In the genomic region with DNA sequence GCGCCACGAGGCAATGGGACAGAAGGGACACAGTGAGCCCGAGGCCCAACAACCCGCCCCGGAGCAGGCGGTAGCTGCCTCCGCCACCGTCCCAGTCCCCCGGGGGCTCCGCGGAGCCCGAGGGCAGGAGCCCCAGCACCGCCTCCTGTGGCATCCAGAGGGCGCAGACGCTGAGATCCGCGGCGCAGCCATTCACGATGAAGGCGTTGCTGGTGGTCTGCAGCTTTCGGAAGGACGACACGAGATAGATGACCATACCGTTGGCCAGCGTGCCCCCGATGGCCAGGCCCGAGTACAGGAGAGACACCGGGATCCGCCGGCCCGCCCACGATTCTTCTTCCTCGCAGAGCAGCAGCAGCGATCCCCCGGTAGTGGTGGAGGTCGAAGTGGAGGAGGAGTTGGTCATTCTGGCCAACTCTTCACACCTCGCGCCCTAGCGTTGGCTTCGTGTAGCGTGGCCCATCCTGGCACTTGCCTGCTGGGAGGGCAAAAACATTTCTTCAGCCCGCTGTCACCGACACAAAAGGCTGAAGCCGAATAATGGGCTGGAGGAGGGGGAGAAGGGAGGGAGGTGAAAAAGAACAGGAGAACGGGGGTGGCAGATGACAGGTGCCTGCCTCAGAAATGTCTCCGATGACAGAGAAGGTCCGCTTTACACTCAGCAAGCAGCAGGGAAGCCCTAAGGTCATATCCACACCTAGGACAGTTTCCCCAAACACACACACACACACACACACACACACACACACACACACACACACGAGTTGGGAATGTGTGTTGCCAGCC, we compare ENCODE assay signal across 8 mouse cellular contexts. TPM values are rescaled to one million over a fixed set of nuclear protein-coding genes. Genes with fewer than 3 reads are reported as not detected.
DNase-seq lines count a peak whose midpoint lies in the region; ATAC-seq lines count a peak whose summit lies in the region.

No protein-coding gene starts in this region.

- ATAC-seq in common myeloid progenitor, adult 5-6 weeks (replicated peaks; ENCODE audit: low read depth, poor library complexity, severe bottlenecking), result peak; percentile 43
- peak; percentile 27; the same call in 1 of the 2 replicates for ATAC-seq in kidney, embryonic 16.5 days (ENCODE audit: low FRiP score, low TSS enrichment)
- ATAC-seq in lung, embryonic 16.5 days (ENCODE audit: low read depth), result peak; percentile 62

- H3K9ac ChIP-seq in kidney, embryonic 16.5 days (replicated peaks; ENCODE audit: low read length), result peak overlapping the region; percentile 64
- peak overlapping the region; percentile 60 for H3K9ac ChIP-seq in lung, embryonic 16.5 days (ENCODE audit: low read length)

- intact Hi-C loops in gastrocnemius, postnatal 14 days (cut with DNase I; ENCODE audit: low total_unique reads), result no loop called here

- no peaks in the 10 kb centered on the region for H3K9me3 ChIP-seq in kidney, embryonic 16.5 days (ENCODE audit: low read length)
- H3K9me3 ChIP-seq in lung, embryonic 16.5 days (ENCODE audit: control insufficient read depth, low read length), result no peaks in the 10 kb centered on the region

- peak overlapping the region; percentile 98 for H3K4me2 ChIP-seq in kidney, embryonic 16.5 days (replicated peaks; ENCODE audit: low read depth, low read length)
- peak overlapping the region; percentile 94 for H3K4me2 ChIP-seq in lung, embryonic 16.5 days (ENCODE audit: low read depth, low read length)

- H3K27me3 ChIP-seq in kidney, embryonic 16.5 days (ENCODE audit: insufficient read depth, low read length), result peaks cover 56% of the 10 kb centered on the region
- peaks cover 36% of the 10 kb centered on the region for H3K27me3 ChIP-seq in lung, embryonic 16.5 days (ENCODE audit: control insufficient read depth, insufficient read depth, low read depth, low read length)

- no peak overlapping the region for H3K27ac ChIP-seq in kidney, embryonic 16.5 days (ENCODE audit: low read length)
- H3K27ac ChIP-seq in lung, embryonic 16.5 days (ENCODE audit: low read length), result no peak overlapping the region

- H3K36me3 ChIP-seq in kidney, embryonic 16.5 days (ENCODE audit: insufficient read depth, low read length), result no peaks in the 10 kb centered on the region
- no peaks in the 10 kb centered on the region for H3K36me3 ChIP-seq in lung, embryonic 16.5 days (ENCODE audit: control insufficient read depth, insufficient read depth, low read length)

- DNase-seq in layer of hippocampus, postnatal 25 days (ENCODE audit: extremely low spot score in 1 of 2, low spot score in 1 of 2), result peak; percentile 8 to 28
- DNase-seq in layer of hippocampus, adult 9-10 months (ENCODE audit: low spot score), result no peak
- peak; percentile 14 for DNase-seq in gastrocnemius, postnatal 14 days
- peak; percentile 36 for DNase-seq in ovary, postnatal 36 days (ENCODE audit: low spot score)
- no peak for DNase-seq in thymus, postnatal 14 days

- H3K4me1 ChIP-seq in kidney, embryonic 16.5 days (ENCODE audit: insufficient read depth, low read length), result peaks cover 22% of the 10 kb centered on the region
- peaks cover 8% of the 10 kb centered on the region for H3K4me1 ChIP-seq in lung, embryonic 16.5 days (replicated peaks; ENCODE audit: control insufficient read depth, insufficient read depth, low read length)

- peak overlapping the region; percentile 59 for H3K4me3 ChIP-seq in kidney, embryonic 16.5 days (ENCODE audit: low read length)
- H3K4me3 ChIP-seq in lung, embryonic 16.5 days (ENCODE audit: low read length), result peak overlapping the region; percentile 58

- WGBS in kidney, embryonic 16.5 days, result under 1% methylated on average over 48 of the region's 48 CpGs
- WGBS in lung, embryonic 16.5 days, result under 1% methylated on average over 48 of the region's 48 CpGs

RNA-seq across cellular contexts. Expression of a gene that starts 0.9 kb away (rescaled TPM):
- total RNA-seq in layer of hippocampus, postnatal 25 days (2021), result 1 to 10 TPM; 1.7 to 3.6 TPM
- total RNA-seq in common myeloid progenitor, adult 5-6 weeks (2017), result not detected in 2 replicates
- total RNA-seq in gastrocnemius, postnatal 14 days (2021), result under 1 TPM; 0.23 to 0.69 TPM
- 0.41 and 1.6 TPM in 2 replicates for polyA plus RNA-seq in kidney, embryonic 16.5 days (2015; fragmentation: Nextera tagmentation; extraction: Ambion mirVana)
- 0.47 and 0.57 TPM in 2 replicates for polyA plus RNA-seq in lung, embryonic 16.5 days (2015; fragmentation: Nextera tagmentation; extraction: Ambion mirVana)

Comparison
In these comparisons a context has a peak if more than half of its experiments do, and no peak if none do; other contexts are left out.
1. DNase-seq: peak in layer of hippocampus, postnatal 25 days (2 of 2), gastrocnemius, postnatal 14 days (single experiment) and ovary, postnatal 36 days (single experiment); none in layer of hippocampus, adult 9-10 months (single experiment) and thymus, postnatal 14 days (single experiment).
2. Peak in every context shown above with its lines, with median percentiles within 50 percentile points of each other: ATAC-seq.